27 mouse cellular contexts compared by ENCODE assay signal in genomic region chr17:68037011-68037410, GRCm38 (mm10). TPM values are rescaled to one million over a fixed set of nuclear protein-coding genes. Genes with fewer than 3 reads are reported as not detected.
DNase-seq lines count a peak whose midpoint lies in the region; ATAC-seq lines count a peak whose summit lies in the region.
"Had no signal": no experiment of that assay in that cellular context is flagged by ENCODE, and none has a peak within 500 bp of the region (broad histone marks: within the 10 kb centered on the region; RNA-seq: fewer than 3 reads in every experiment).

No protein-coding gene starts in this region.

- no peak overlapping the region for H3K9ac ChIP-seq in hindbrain, embryonic 14.5 days
- H3K9ac ChIP-seq in hindbrain, embryonic 11.5 days (ENCODE audit: low read depth, low read length), result no peak overlapping the region
- H3K9ac ChIP-seq in neural tube, embryonic 11.5 days (ENCODE audit: low read length), result no peak overlapping the region
- H3K9ac ChIP-seq: embryonic facial prominence, embryonic 12.5 days; embryonic facial prominence, embryonic 15.5 days; forebrain, postnatal 0 days; heart, embryonic 13.5 days; hindbrain, embryonic 15.5 days had no signal

- 0 out of 2 replicates have a peak, but pooled peaks have one; percentile 34 for ATAC-seq in hindbrain, embryonic 14.5 days (ENCODE audit: low FRiP score)
- ATAC-seq in hindbrain, embryonic 11.5 days (ENCODE audit: low FRiP score), result no peak
- no peak for ATAC-seq in megakaryocyte, adult 5-6 weeks (ENCODE audit: poor library complexity, severe bottlenecking)
- ATAC-seq in neural tube, embryonic 11.5 days (ENCODE audit: insufficient read depth, low FRiP score, low TSS enrichment), result no peak
- ATAC-seq: activated CD4-positive, CD25-positive, alpha-beta regulatory T cell, adult 4 months; forebrain, embryonic 14.5 days; forebrain, postnatal 0 days; inflammation-experienced regulatory T-cells, adult 6 months had no signal

- no peaks in the 10 kb centered on the region for H3K36me3 ChIP-seq in hindbrain, embryonic 14.5 days (replicated peaks; ENCODE audit: control insufficient read depth, insufficient read depth)
- no peaks in the 10 kb centered on the region for H3K36me3 ChIP-seq in hindbrain, embryonic 11.5 days (ENCODE audit: control insufficient read depth, insufficient read depth, low read length)
- H3K36me3 ChIP-seq in megakaryocyte, embryonic 14.5 days (replicated peaks; ENCODE audit: low read length), result no peaks in the 10 kb centered on the region
- no peaks in the 10 kb centered on the region for H3K36me3 ChIP-seq in neural tube, embryonic 11.5 days (ENCODE audit: control insufficient read depth, insufficient read depth, low read length)
- H3K36me3 ChIP-seq: embryonic facial prominence, embryonic 12.5 days; embryonic facial prominence, embryonic 15.5 days; heart, embryonic 13.5 days; hindbrain, embryonic 15.5 days had no signal

- peak; percentile 13 for DNase-seq in embryo, embryonic 10 days (ENCODE audit: low spot score)
- DNase-seq in embryo, embryonic 9.5 days (ENCODE audit: extremely low spot score), result no peak
- no peak for DNase-seq in hindbrain, embryonic 14.5 days (ENCODE audit: low spot score)
- DNase-seq in hindbrain, embryonic 11.5 days (ENCODE audit: low spot score), result no peak
- peak; percentile 17 for DNase-seq in neural tube, embryonic 11.5 days (ENCODE audit: low spot score)
- DNase-seq in neural tube, embryonic 10.5 days (ENCODE audit: extremely low spot score, low spot score), result no peak
- DNase-seq: adrenal gland, adult 8-10 months; adrenal gland, postnatal 25 days; cerebellum, adult 11-12 months; cerebellum, adult 8-10 months; cerebellum, postnatal 10 days; cerebellum, postnatal 36 days; forebrain, postnatal 0 days; gastrocnemius, adult 2 months; gastrocnemius, postnatal 14 days; heart, adult 18-20 months; heart, postnatal 14 days; heart, postnatal 4 days had no signal

- no peak overlapping the region for H3K4me3 ChIP-seq in hindbrain, embryonic 14.5 days (replicated peaks; ENCODE audit: low read length)
- no peak overlapping the region for H3K4me3 ChIP-seq in hindbrain, embryonic 11.5 days (ENCODE audit: low read depth, low read length)
- H3K4me3 ChIP-seq in megakaryocyte, embryonic 14.5 days (replicated peaks), result peak overlapping the region; percentile 34
- H3K4me3 ChIP-seq in neural tube, embryonic 11.5 days (ENCODE audit: low read depth, low read length), result no peak overlapping the region
- H3K4me3 ChIP-seq: embryonic facial prominence, embryonic 12.5 days; embryonic facial prominence, embryonic 15.5 days; gastrocnemius, adult 2 months; heart, embryonic 13.5 days; hindbrain, embryonic 15.5 days had no signal

- WGBS in hindbrain, embryonic 14.5 days, result 49% methylated on average over 1 of the region's 1 CpGs
- 61% methylated on average over 1 of the region's 1 CpGs for WGBS in hindbrain, embryonic 11.5 days
- WGBS in neural tube, embryonic 11.5 days, result 76% methylated on average over 1 of the region's 1 CpGs

- no peaks in the 10 kb centered on the region for H3K27me3 ChIP-seq in hindbrain, embryonic 14.5 days (ENCODE audit: control insufficient read depth, insufficient read depth, low read length)
- H3K27me3 ChIP-seq in hindbrain, embryonic 11.5 days (ENCODE audit: control insufficient read depth, insufficient read depth, low read length), result no peaks in the 10 kb centered on the region
- no peaks in the 10 kb centered on the region for H3K27me3 ChIP-seq in megakaryocyte, embryonic 14.5 days (replicated peaks)
- no peaks in the 10 kb centered on the region for H3K27me3 ChIP-seq in neural tube, embryonic 11.5 days (ENCODE audit: control insufficient read depth, insufficient read depth, low read length)
- H3K27me3 ChIP-seq: embryonic facial prominence, embryonic 12.5 days; embryonic facial prominence, embryonic 15.5 days; heart, embryonic 13.5 days; hindbrain, embryonic 15.5 days had no signal

- H3K9me3 ChIP-seq in hindbrain, embryonic 14.5 days (ENCODE audit: control insufficient read depth, low read length), result no peaks in the 10 kb centered on the region
- H3K9me3 ChIP-seq in hindbrain, embryonic 11.5 days (ENCODE audit: control insufficient read depth, low read length), result no peaks in the 10 kb centered on the region
- peaks cover 15% of the 10 kb centered on the region for H3K9me3 ChIP-seq in megakaryocyte, embryonic 14.5 days
- H3K9me3 ChIP-seq in neural tube, embryonic 11.5 days (ENCODE audit: control insufficient read depth, low read length), result no peaks in the 10 kb centered on the region
- H3K9me3 ChIP-seq: embryonic facial prominence, embryonic 12.5 days; embryonic facial prominence, embryonic 15.5 days; heart, embryonic 13.5 days; hindbrain, embryonic 15.5 days had no signal

- no peak overlapping the region for H3K4me2 ChIP-seq in hindbrain, embryonic 14.5 days (replicated peaks)
- no peak overlapping the region for H3K4me2 ChIP-seq in hindbrain, embryonic 11.5 days (replicated peaks; ENCODE audit: low read depth, low read length)
- H3K4me2 ChIP-seq in neural tube, embryonic 11.5 days (ENCODE audit: low read depth), result no peak overlapping the region
- H3K4me2 ChIP-seq: embryonic facial prominence, embryonic 12.5 days; embryonic facial prominence, embryonic 15.5 days; heart, embryonic 13.5 days; hindbrain, embryonic 15.5 days had no signal

- no peaks in the 10 kb centered on the region for H3K4me1 ChIP-seq in hindbrain, embryonic 14.5 days (replicated peaks; ENCODE audit: control insufficient read depth, insufficient read depth, low read length)
- H3K4me1 ChIP-seq in hindbrain, embryonic 11.5 days (replicated peaks; ENCODE audit: control insufficient read depth, insufficient read depth, low read length), result no peaks in the 10 kb centered on the region
- H3K4me1 ChIP-seq in megakaryocyte, embryonic 14.5 days, result no peaks in the 10 kb centered on the region
- H3K4me1 ChIP-seq in neural tube, embryonic 11.5 days (ENCODE audit: control insufficient read depth, insufficient read depth, low read length), result no peaks in the 10 kb centered on the region
- H3K4me1 ChIP-seq: embryonic facial prominence, embryonic 12.5 days; embryonic facial prominence, embryonic 15.5 days; heart, embryonic 13.5 days; hindbrain, embryonic 15.5 days had no signal

- no peak overlapping the region for H3K27ac ChIP-seq in hindbrain, embryonic 14.5 days
- H3K27ac ChIP-seq in hindbrain, embryonic 11.5 days (ENCODE audit: low read depth, low read length), result no peak overlapping the region
- no peak overlapping the region for H3K27ac ChIP-seq in neural tube, embryonic 11.5 days (ENCODE audit: low read depth, low read length)
- H3K27ac ChIP-seq: embryonic facial prominence, embryonic 12.5 days; embryonic facial prominence, embryonic 15.5 days; gastrocnemius, adult 2 months; heart, embryonic 13.5 days; hindbrain, embryonic 15.5 days had no signal

RNA-seq across cellular contexts. Expression of gene Arhgap28, which starts 33.1 kb away (rescaled TPM):
- polyA plus RNA-seq in hindbrain, embryonic 14.5 days (2014; fragmentation: Nextera tagmentation; extraction: Ambion mirVana), result 10.7 and 12.2 TPM in 2 replicates
- polyA plus RNA-seq in hindbrain, embryonic 11.5 days (2014; fragmentation: Nextera tagmentation; extraction: Ambion mirVana), result 35.6 and 40.2 TPM in 2 replicates
- 0.13 TPM in 1 of 2 replicates, not detected in the other for polyA plus RNA-seq in megakaryocyte, embryonic 14.5 days (2012; ENCODE audit: insufficient read depth, low replicate concordance)
- 0.54 and 0.84 TPM in 2 replicates for total RNA-seq in megakaryocyte, adult 5-6 weeks (2015)
- total RNA-seq in megakaryocyte, adult 5-6 weeks (2017), result 0.29 and 0.37 TPM in 2 replicates
- 46.5 and 47.9 TPM in 2 replicates for polyA plus RNA-seq in neural tube, embryonic 11.5 days (2014; fragmentation: Nextera tagmentation; extraction: Ambion mirVana)
- polyA plus RNA-seq: inflammation-experienced regulatory T-cells, adult 6 months had no signal

Comparison
In these comparisons a context has a peak if more than half of its experiments do, and no peak if none do; other contexts are left out.
1. DNase-seq: peak in embryo, embryonic 10 days (single experiment) and neural tube, embryonic 11.5 days (single experiment); none in embryo, embryonic 9.5 days (single experiment), hindbrain, embryonic 14.5 days (single experiment), hindbrain, embryonic 11.5 days (single experiment) and neural tube, embryonic 10.5 days (single experiment).
2. RNA of gene Arhgap28, which starts 33.1 kb away (polyA plus RNA-seq): 46.5 to 47.9 TPM in neural tube, embryonic 11.5 days, 35.6 to 40.2 TPM in hindbrain, embryonic 11.5 days and 10.7 to 12.2 TPM in hindbrain, embryonic 14.5 days; 0.13 TPM in megakaryocyte, embryonic 14.5 days; every median in the first group is over 10 times any median in the second.